Mouse (Mus musculus): ENCODE data around the gene Rnf11. TPM values are rescaled to one million over a fixed set of nuclear protein-coding genes. Genes with fewer than 3 reads are reported as not detected.

Gene Rnf11
- total and polyA plus RNA-seq, 3 experiments = 11.9 to 30.9 (median 13.7) TPM

- in situ Hi-C loops (cut with MboI; ENCODE audit: low pct_ligation_motif_present, low pct_unique_long_range_greater_than_20kb, low sequenced_read_pairs) (no loop called here), dilution Hi-C loops (cut with MboI; ENCODE audit: extremely low pct_ligation_motif_present, extremely low pct_unique_long_range_greater_than_20kb, low sequenced_read_pairs) (no loop called here)
- no peak for TF ChIP-seq PAX5 (IDR thresholded peaks at IDR 0.05; ENCODE audit: low read length)
- TF ChIP-seq MAZ (IDR thresholded peaks at IDR 0.05; ENCODE audit: low read depth, low read length) = no peak
- TF ChIP-seq RCOR1 (conservative IDR thresholded peaks at IDR 0.05; ENCODE audit: low read depth, low read length) = no peak
- no peak for TF ChIP-seq RAD21 (IDR thresholded peaks at IDR 0.05; ENCODE audit: low read depth, low read length)
- no peak for TF ChIP-seq NELFE (IDR thresholded peaks at IDR 0.05; ENCODE audit: low read depth, low read length)
- TF ChIP-seq CHD2 (IDR thresholded peaks at IDR 0.05; ENCODE audit: low read length) = no peak
- no peak for TF ChIP-seq ETS1 (conservative IDR thresholded peaks at IDR 0.05; ENCODE audit: low read depth, low read length)
- TF ChIP-seq NRF1 (IDR thresholded peaks at IDR 0.05; ENCODE audit: low read depth, low read length) = no peak
- TF ChIP-seq MXI1 (IDR thresholded peaks at IDR 0.05; ENCODE audit: low read depth, low read length) = no peak
- TF ChIP-seq CTCF (conservative IDR thresholded peaks at IDR 0.05 in 1 of 2, IDR thresholded peaks at IDR 0.05 in 1 of 2; ENCODE audit: low read depth in 2 of 2, low read length in 2 of 2) = no peak
- TF ChIP-seq ZMIZ1 (IDR thresholded peaks at IDR 0.05; ENCODE audit: low read depth, low read length) = no peak
- no peak for TF ChIP-seq KAT2A (IDR thresholded peaks at IDR 0.05; ENCODE audit: insufficient replicate concordance, low read length)
- no peak for TF ChIP-seq ELF1 (IDR thresholded peaks at IDR 0.05; ENCODE audit: low read depth, low read length)
- no peak for TF ChIP-seq MYC (IDR thresholded peaks at IDR 0.05; ENCODE audit: low read depth, low read length)
- TF ChIP-seq MAFK (IDR thresholded peaks at IDR 0.05; ENCODE audit: insufficient replicate concordance, low read length) = no peak
- no peak for TF ChIP-seq TCF12 (IDR thresholded peaks at IDR 0.05; ENCODE audit: low read depth, low read length)
- TF ChIP-seq JUND (conservative IDR thresholded peaks at IDR 0.05; ENCODE audit: low read depth, low read length) = no peak
- Histone ChIP-seq H3K9me3 (replicated peaks; ENCODE audit: low read length) (no peaks in the 10 kb centered on the region), H3K4me3 (replicated peaks in 1 of 3; ENCODE audit: low read depth in 2 of 3, low read length in 2 of 3, poor library complexity in 1 of 3) (no peak overlapping the region), H3K4me1 (ENCODE audit: control insufficient read depth in 1 of 2, insufficient read depth in 2 of 2) (peaks cover 0 to 22% of the 10 kb centered on the region in 2 experiments; a peak in 1 of 4 replicates), H3K27ac (ENCODE audit: insufficient read depth, low read depth) (no peak overlapping the region), H3K27me3 (replicated peaks) (no peaks in the 10 kb centered on the region), H3K36me3 (replicated peaks in 1 of 2; ENCODE audit: control insufficient read depth in 1 of 2, insufficient read depth in 1 of 2, low read length in 1 of 2) (peaks cover 0 to 10% of the 10 kb centered on the region in 2 experiments), H3K9ac (ENCODE audit: insufficient read depth, low read depth) (no peak overlapping the region), H3K79me2 (replicated peaks; ENCODE audit: control insufficient read depth, extremely low read depth, insufficient read depth, poor library complexity, severe bottlenecking) (peaks cover 11% of the 10 kb centered on the region; the same call in 1 of the 2 replicates), H3K4me2 (ENCODE audit: insufficient read depth, low read depth, poor library complexity, severe bottlenecking) (no peak overlapping the region)
- no peak for DNase-seq (ENCODE audit: extremely low read depth)
Measured at GRCm38 (mm10) chr4:109460421-109461179, 23.9 kb downstream of the Rnf11 start.

- Histone ChIP-seq H3K9ac (ENCODE audit: insufficient read depth, low read depth) (no peak overlapping the region), H3K4me2 (ENCODE audit: insufficient read depth, low read depth, poor library complexity, severe bottlenecking) (no peak overlapping the region), H3K4me3 (replicated peaks in 1 of 3; ENCODE audit: low read depth in 2 of 3, low read length in 2 of 3, poor library complexity in 1 of 3) (no peak overlapping the region), H3K79me2 (replicated peaks; ENCODE audit: control insufficient read depth, extremely low read depth, insufficient read depth, poor library complexity, severe bottlenecking) (peaks cover 4% of the 10 kb centered on the region; the same call in 1 of the 2 replicates), H3K4me1 (ENCODE audit: control insufficient read depth in 1 of 2, insufficient read depth in 2 of 2) (peaks cover 0 to 12% of the 10 kb centered on the region in 2 experiments; a peak in 1 of 4 replicates), H3K36me3 (replicated peaks in 1 of 2; ENCODE audit: control insufficient read depth in 1 of 2, insufficient read depth in 1 of 2, low read length in 1 of 2) (peaks cover 5 to 34% of the 10 kb centered on the region in 2 experiments), H3K27ac (ENCODE audit: insufficient read depth, low read depth) (no peak overlapping the region), H3K9me3 (replicated peaks; ENCODE audit: low read length) (no peaks in the 10 kb centered on the region), H3K27me3 (replicated peaks) (no peaks in the 10 kb centered on the region)
- TF ChIP-seq MEF2A (IDR thresholded peaks at IDR 0.05; ENCODE audit: borderline replicate concordance, low read depth, low read length) (no peak), GABPA (IDR thresholded peaks at IDR 0.05; ENCODE audit: insufficient replicate concordance, low read depth, low read length) (no peak), MYC (IDR thresholded peaks at IDR 0.05; ENCODE audit: low read depth, low read length) (no peak), PAX5 (IDR thresholded peaks at IDR 0.05; ENCODE audit: low read length) (no peak), MAFK (IDR thresholded peaks at IDR 0.05; ENCODE audit: insufficient replicate concordance, low read length) (no peak), SMC3 (IDR thresholded peaks at IDR 0.05; ENCODE audit: low read depth, low read length) (no peak), BHLHE40 (IDR thresholded peaks at IDR 0.05; ENCODE audit: low read depth, low read length) (no peak), CHD2 (IDR thresholded peaks at IDR 0.05; ENCODE audit: low read length) (no peak), ZMIZ1 (IDR thresholded peaks at IDR 0.05; ENCODE audit: low read depth, low read length) (no peak), MXI1 (IDR thresholded peaks at IDR 0.05; ENCODE audit: low read depth, low read length) (no peak), POLR2A (IDR thresholded peaks at IDR 0.05; ENCODE audit: low read depth, low read length) (no peak)
- dilution Hi-C loops (cut with MboI; ENCODE audit: extremely low pct_ligation_motif_present, extremely low pct_unique_long_range_greater_than_20kb, low sequenced_read_pairs) (no loop called here), in situ Hi-C loops (cut with MboI; ENCODE audit: low pct_ligation_motif_present, low pct_unique_long_range_greater_than_20kb, low sequenced_read_pairs) (no loop called here)
- DNase-seq (ENCODE audit: extremely low read depth) = no peak
Measured at GRCm38 (mm10) chr4:109456821-109457220, 27.7 kb downstream of the Rnf11 start.

Data from CH12.LX (cell line).